ENCODE assay signal across 15 mouse cellular contexts in the genomic region with DNA sequence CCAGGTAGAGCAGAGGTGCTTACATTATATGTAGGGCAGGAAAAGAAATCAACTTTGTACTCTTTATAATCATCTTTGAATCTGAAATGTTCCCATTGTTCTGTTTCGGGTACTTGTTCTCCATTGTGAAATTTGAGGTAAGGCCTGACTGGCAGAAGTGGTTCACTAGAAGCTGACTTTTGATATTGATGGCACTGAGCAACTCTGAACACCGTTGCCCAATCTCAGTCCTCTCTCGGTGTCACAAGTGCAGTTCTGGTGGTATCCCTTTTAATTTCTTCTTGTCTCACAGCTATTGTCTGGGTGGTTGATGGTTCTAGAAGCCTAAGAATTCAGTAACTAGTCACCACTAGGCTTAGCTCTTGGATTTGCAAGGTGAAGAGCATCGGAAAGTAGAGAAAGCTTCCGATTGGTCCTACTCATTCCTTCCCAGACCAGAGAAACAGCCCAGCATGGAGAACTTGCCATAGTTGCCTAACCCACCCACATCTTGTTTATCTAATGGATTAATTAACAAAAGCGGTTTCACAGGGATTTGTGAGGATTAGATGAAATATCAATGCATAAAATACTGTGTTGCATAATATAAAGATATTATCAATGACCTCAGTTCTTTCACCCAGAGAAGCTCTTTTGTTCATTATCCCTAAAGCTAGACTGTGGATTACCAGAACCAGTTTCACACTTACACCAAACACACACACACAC.
"Had no signal": no experiment of that assay in that cellular context is flagged by ENCODE, and none has a peak within 500 bp of the region (broad histone marks: within the 10 kb centered on the region; RNA-seq: fewer than 3 reads in every experiment).

No protein-coding gene starts in this region.

- H3K9ac ChIP-seq: neural tube, embryonic 13.5 days; neural tube, embryonic 15.5 days; stomach, embryonic 15.5 days had no signal

- H3K27me3 ChIP-seq: neural tube, embryonic 13.5 days; neural tube, embryonic 15.5 days; stomach, embryonic 15.5 days had no signal

- H3K4me2 ChIP-seq: neural tube, embryonic 13.5 days; neural tube, embryonic 15.5 days; stomach, embryonic 15.5 days had no signal

- H3K4me3 ChIP-seq: neural tube, embryonic 13.5 days; neural tube, embryonic 15.5 days; stomach, embryonic 15.5 days had no signal

- H3K36me3 ChIP-seq: neural tube, embryonic 13.5 days; neural tube, embryonic 15.5 days; stomach, embryonic 15.5 days had no signal

- DNase-seq: retina, postnatal 1 day; right cerebral cortex, adult 18-20 months; right cerebral cortex, postnatal 14 days; right cerebral cortex, postnatal 25 days; right cerebral cortex, postnatal 4 days; thymus, adult 18-20 months; thymus, adult 2 months; thymus, postnatal 14 days; thymus, postnatal 25 days; thymus, postnatal 36 days; thymus, postnatal 4 days had no signal

- H3K9me3 ChIP-seq: neural tube, embryonic 15.5 days; stomach, embryonic 15.5 days had no signal

- H3K27ac ChIP-seq: neural tube, embryonic 13.5 days; neural tube, embryonic 15.5 days; stomach, embryonic 15.5 days; stomach, postnatal 0 days had no signal

- H3K4me1 ChIP-seq: neural tube, embryonic 13.5 days; neural tube, embryonic 15.5 days; stomach, embryonic 15.5 days had no signal
